Mouse (Mus musculus): ENCODE results near the gene Ptpa. TPM values are rescaled to one million over a fixed set of nuclear protein-coding genes. Genes with fewer than 3 reads are reported as not detected.

Gene Ptpa
- polyA plus RNA-seq, 1 experiment = 83.1 TPM

DNA sequence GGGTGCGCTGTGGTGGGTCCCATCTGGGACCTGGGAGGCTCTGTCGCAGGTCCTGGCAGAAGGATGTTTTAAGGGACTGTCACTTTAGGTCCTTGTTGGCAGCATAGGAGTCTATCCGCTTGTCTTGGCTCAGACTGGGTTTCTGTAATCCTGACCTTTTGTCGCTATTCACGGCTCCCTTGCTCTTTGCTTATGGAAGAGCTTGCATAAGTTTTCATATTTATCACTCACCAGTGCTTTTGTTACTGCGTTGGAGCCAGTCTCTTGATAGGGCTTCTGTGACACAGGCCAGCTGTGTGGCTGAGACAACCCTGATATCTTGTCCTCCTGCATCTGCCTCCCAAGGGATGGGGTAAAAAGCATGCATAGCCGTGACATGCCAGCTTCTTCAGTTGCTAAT, 36.5 kb upstream of the Ptpa start:
- TF ChIP-seq EP300 (IDR thresholded peaks at IDR 0.05; ENCODE audit: insufficient read depth, low read depth, low read length) (no peak), POLR2A (IDR thresholded peaks at IDR 0.05; ENCODE audit: insufficient read depth, low read length) (no peak), CTCF (IDR thresholded peaks at IDR 0.05; ENCODE audit: low read depth, low read length) (no peak)
- H3K4me3 ChIP-seq (ENCODE audit: low read depth, low read length) = no peak overlapping the region
- no peaks in the 10 kb centered on the region for H3K27me3 ChIP-seq (ENCODE audit: control insufficient read depth, insufficient read depth, low read length, poor library complexity, severe bottlenecking)
- no peaks in the 10 kb centered on the region for H3K9me3 ChIP-seq (replicated peaks; ENCODE audit: control insufficient read depth, insufficient read depth, low read length, poor library complexity, severe bottlenecking)
- H3K27ac ChIP-seq (ENCODE audit: insufficient read depth, low read length) = no peak overlapping the region
- H3K4me1 ChIP-seq (ENCODE audit: control insufficient read depth, insufficient read depth, low read length) = no peaks in the 10 kb centered on the region
- no peak overlapping the region for H3K9ac ChIP-seq (ENCODE audit: low read depth, poor library complexity, severe bottlenecking)
- H3K36me3 ChIP-seq (ENCODE audit: control insufficient read depth, insufficient read depth, low read length, poor library complexity, severe bottlenecking) = peaks cover 7% of the 10 kb centered on the region

DNA sequence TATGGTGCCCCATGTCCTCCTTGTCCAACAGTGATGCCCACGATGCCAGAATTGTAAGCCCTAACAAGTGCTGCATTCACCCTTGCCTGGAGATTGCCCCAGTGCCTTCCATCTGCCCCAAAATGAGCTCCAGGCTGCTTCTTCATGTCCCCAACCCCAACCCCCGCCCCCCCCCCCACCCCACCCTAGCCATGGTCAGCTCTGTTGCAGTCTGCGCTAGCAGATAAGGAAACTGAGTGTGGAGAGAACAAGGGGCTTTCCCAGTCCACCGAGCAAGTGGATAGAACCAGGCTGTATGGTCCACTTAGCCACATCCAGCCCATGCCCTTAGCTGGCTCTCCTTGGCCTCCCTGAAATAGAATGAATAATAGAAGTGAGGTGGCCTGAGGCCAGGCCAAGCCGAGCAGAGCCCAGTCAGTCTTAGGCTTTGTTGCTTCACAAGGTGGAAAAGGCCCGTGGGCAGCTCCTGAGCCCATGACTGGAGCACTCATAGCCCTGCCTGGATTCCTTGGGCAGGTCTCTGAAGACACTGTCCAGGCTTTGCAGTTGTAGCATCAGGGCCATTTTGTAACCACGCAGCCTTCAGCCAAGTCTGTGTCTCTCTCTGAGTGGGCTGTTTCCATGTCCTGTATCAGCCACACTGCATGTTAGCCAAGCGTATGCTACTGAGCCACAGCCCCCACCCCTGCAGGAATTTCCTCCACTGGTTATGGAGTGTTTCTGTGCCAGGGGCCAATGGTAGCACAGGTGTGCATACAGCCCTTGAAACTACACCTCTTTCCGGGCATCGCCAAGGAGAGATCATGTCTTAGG, 35.1 kb upstream of the Ptpa start:
- H3K4me1 ChIP-seq (ENCODE audit: control insufficient read depth, insufficient read depth, low read length) = no peaks in the 10 kb centered on the region
- no peak overlapping the region for H3K4me3 ChIP-seq (ENCODE audit: low read depth, low read length)
- TF ChIP-seq POLR2A (IDR thresholded peaks at IDR 0.05; ENCODE audit: insufficient read depth, low read length) = no peak
- TF ChIP-seq CTCF (IDR thresholded peaks at IDR 0.05; ENCODE audit: low read depth, low read length) = no peak
- no peak for TF ChIP-seq EP300 (IDR thresholded peaks at IDR 0.05; ENCODE audit: insufficient read depth, low read depth, low read length)
- H3K27me3 ChIP-seq (ENCODE audit: control insufficient read depth, insufficient read depth, low read length, poor library complexity, severe bottlenecking) = no peaks in the 10 kb centered on the region
- no peak overlapping the region for H3K9ac ChIP-seq (ENCODE audit: low read depth, poor library complexity, severe bottlenecking)
- no peaks in the 10 kb centered on the region for H3K9me3 ChIP-seq (replicated peaks; ENCODE audit: control insufficient read depth, insufficient read depth, low read length, poor library complexity, severe bottlenecking)
- peaks cover 7% of the 10 kb centered on the region for H3K36me3 ChIP-seq (ENCODE audit: control insufficient read depth, insufficient read depth, low read length, poor library complexity, severe bottlenecking)
- H3K27ac ChIP-seq (ENCODE audit: insufficient read depth, low read length) = no peak overlapping the region

DNA sequence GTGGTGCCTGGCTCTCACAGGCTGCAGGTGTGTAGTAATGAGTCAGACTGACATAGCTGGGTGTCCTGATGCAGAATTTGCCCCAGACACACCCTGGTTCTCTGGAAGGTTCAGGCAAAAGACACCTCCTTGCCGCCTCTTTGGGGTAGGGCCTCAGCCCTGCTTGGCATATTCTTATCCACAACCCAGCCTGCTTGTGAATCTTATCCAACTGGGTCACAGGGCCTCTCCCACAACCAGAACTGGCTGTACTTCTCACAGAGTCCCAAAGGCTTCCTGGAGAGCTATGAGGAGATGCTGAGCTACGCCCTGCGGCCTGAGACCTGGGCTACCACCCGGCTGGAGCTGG, 34.5 kb upstream of the Ptpa start:
- no peaks in the 10 kb centered on the region for H3K9me3 ChIP-seq (replicated peaks; ENCODE audit: control insufficient read depth, insufficient read depth, low read length, poor library complexity, severe bottlenecking)
- H3K36me3 ChIP-seq (ENCODE audit: control insufficient read depth, insufficient read depth, low read length, poor library complexity, severe bottlenecking) = peaks cover 7% of the 10 kb centered on the region; the same call in 1 of the 2 replicates
- no peak overlapping the region for H3K9ac ChIP-seq (ENCODE audit: low read depth, poor library complexity, severe bottlenecking)
- H3K4me1 ChIP-seq (ENCODE audit: control insufficient read depth, insufficient read depth, low read length) = no peaks in the 10 kb centered on the region
- TF ChIP-seq CTCF (IDR thresholded peaks at IDR 0.05; ENCODE audit: low read depth, low read length) = no peak
- no peak for TF ChIP-seq POLR2A (IDR thresholded peaks at IDR 0.05; ENCODE audit: insufficient read depth, low read length)
- no peak for TF ChIP-seq EP300 (IDR thresholded peaks at IDR 0.05; ENCODE audit: insufficient read depth, low read depth, low read length)
- no peak overlapping the region for H3K4me3 ChIP-seq (ENCODE audit: low read depth, low read length)
- H3K27me3 ChIP-seq (ENCODE audit: control insufficient read depth, insufficient read depth, low read length, poor library complexity, severe bottlenecking) = no peaks in the 10 kb centered on the region
- no peak overlapping the region for H3K27ac ChIP-seq (ENCODE audit: insufficient read depth, low read length)

DNA sequence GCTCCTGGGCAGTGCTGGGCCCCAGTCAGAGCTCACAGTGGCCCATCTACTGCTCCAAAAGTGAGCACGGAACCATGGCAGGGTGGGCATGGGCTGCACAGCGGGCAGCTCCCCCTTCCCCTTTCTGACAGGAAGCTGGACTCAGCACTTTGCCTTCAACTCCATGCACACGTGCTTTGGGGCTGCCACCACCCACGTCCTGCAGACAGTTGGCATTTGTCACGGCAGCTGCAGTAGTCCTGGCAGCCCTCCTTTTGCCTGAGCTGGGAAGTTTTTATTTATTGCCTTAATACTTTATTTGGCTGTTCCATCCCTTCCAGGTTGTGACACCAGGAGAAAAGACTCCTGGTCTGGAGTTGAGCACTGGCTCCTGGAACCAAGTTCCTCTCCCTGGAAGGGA, 31.0 kb upstream of the Ptpa start:
- H3K27me3 ChIP-seq (ENCODE audit: control insufficient read depth, insufficient read depth, low read length, poor library complexity, severe bottlenecking) = no peaks in the 10 kb centered on the region
- peaks cover 5% of the 10 kb centered on the region; the same call in 1 of the 2 replicates for H3K36me3 ChIP-seq (ENCODE audit: control insufficient read depth, insufficient read depth, low read length, poor library complexity, severe bottlenecking)
- no peaks in the 10 kb centered on the region for H3K4me1 ChIP-seq (ENCODE audit: control insufficient read depth, insufficient read depth, low read length)
- H3K4me3 ChIP-seq (ENCODE audit: low read depth, low read length) = no peak overlapping the region
- H3K9me3 ChIP-seq (replicated peaks; ENCODE audit: control insufficient read depth, insufficient read depth, low read length, poor library complexity, severe bottlenecking) = no peaks in the 10 kb centered on the region
- no peak overlapping the region for H3K9ac ChIP-seq (ENCODE audit: low read depth, poor library complexity, severe bottlenecking)
- TF ChIP-seq EP300 (IDR thresholded peaks at IDR 0.05; ENCODE audit: insufficient read depth, low read depth, low read length) = no peak
- TF ChIP-seq POLR2A (IDR thresholded peaks at IDR 0.05; ENCODE audit: insufficient read depth, low read length) = no peak
- no peak for TF ChIP-seq CTCF (IDR thresholded peaks at IDR 0.05; ENCODE audit: low read depth, low read length)
- H3K27ac ChIP-seq (ENCODE audit: insufficient read depth, low read length) = no peak overlapping the region

DNA sequence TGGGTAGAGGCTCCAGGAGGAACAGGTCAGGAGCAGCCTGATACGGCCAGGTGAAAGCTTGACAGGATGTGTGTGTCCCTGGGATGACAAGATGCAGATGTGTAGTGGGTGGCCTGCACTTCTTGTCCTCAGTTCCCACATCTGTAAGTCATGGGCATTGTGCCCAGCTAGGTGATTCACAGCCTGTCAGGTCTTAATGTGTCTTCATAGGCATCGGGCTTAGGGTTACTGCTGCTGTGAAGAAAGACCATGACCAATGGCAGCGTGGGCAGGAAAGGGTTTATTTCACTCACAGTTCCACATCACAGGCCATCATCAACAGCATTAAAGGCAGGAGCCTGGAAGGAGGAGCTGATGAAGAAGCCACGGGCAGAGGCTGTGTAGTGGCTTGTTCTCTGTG, 30.2 kb upstream of the Ptpa start:
- Histone ChIP-seq H3K4me3 (ENCODE audit: low read depth, low read length) (no peak overlapping the region), H3K9me3 (replicated peaks; ENCODE audit: control insufficient read depth, insufficient read depth, low read length, poor library complexity, severe bottlenecking) (no peaks in the 10 kb centered on the region), H3K9ac (ENCODE audit: low read depth, poor library complexity, severe bottlenecking) (no peak overlapping the region), H3K27ac (ENCODE audit: insufficient read depth, low read length) (no peak overlapping the region), H3K36me3 (ENCODE audit: control insufficient read depth, insufficient read depth, low read length, poor library complexity, severe bottlenecking) (peaks cover 5% of the 10 kb centered on the region; the same call in 1 of the 2 replicates), H3K27me3 (ENCODE audit: control insufficient read depth, insufficient read depth, low read length, poor library complexity, severe bottlenecking) (no peaks in the 10 kb centered on the region), H3K4me1 (ENCODE audit: control insufficient read depth, insufficient read depth, low read length) (no peaks in the 10 kb centered on the region)
- TF ChIP-seq POLR2A (IDR thresholded peaks at IDR 0.05; ENCODE audit: insufficient read depth, low read length) = no peak
- TF ChIP-seq CTCF (IDR thresholded peaks at IDR 0.05; ENCODE audit: low read depth, low read length) = no peak
- no peak for TF ChIP-seq EP300 (IDR thresholded peaks at IDR 0.05; ENCODE audit: insufficient read depth, low read depth, low read length)

DNA sequence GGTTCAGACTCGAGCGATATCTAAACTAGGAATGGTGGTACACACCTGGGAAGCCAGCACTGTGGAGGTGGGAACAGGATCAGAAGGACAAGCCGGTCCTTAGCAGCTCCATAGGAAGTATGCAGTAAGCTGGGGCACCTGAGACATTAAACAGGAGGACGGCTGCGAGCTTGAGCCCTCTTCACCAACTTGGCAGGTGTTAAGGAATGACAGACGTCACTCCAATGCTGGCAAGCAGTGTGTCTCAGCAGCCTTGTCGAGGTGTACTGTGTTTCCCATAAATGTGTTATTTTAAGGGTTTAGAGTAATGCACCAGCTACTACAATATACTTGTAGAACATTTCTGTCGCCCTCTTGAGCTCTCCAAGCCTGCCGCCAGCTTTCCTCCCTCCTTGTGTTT, 28.9 kb upstream of the Ptpa start:
- H3K36me3 ChIP-seq (ENCODE audit: control insufficient read depth, insufficient read depth, low read length, poor library complexity, severe bottlenecking) = peaks cover 2% of the 10 kb centered on the region; the same call in 1 of the 2 replicates
- H3K4me1 ChIP-seq (ENCODE audit: control insufficient read depth, insufficient read depth, low read length) = no peaks in the 10 kb centered on the region
- TF ChIP-seq CTCF (IDR thresholded peaks at IDR 0.05; ENCODE audit: low read depth, low read length) (no peak), POLR2A (IDR thresholded peaks at IDR 0.05; ENCODE audit: insufficient read depth, low read length) (no peak), EP300 (IDR thresholded peaks at IDR 0.05; ENCODE audit: insufficient read depth, low read depth, low read length) (no peak)
- no peak overlapping the region for H3K27ac ChIP-seq (ENCODE audit: insufficient read depth, low read length)
- H3K27me3 ChIP-seq (ENCODE audit: control insufficient read depth, insufficient read depth, low read length, poor library complexity, severe bottlenecking) = no peaks in the 10 kb centered on the region
- H3K9ac ChIP-seq (ENCODE audit: low read depth, poor library complexity, severe bottlenecking) = no peak overlapping the region
- no peak overlapping the region for H3K4me3 ChIP-seq (ENCODE audit: low read depth, low read length)
- H3K9me3 ChIP-seq (replicated peaks; ENCODE audit: control insufficient read depth, insufficient read depth, low read length, poor library complexity, severe bottlenecking) = no peaks in the 10 kb centered on the region

Data from ES-Bruce4 (cell line).